Mouse (Mus musculus) midbrain, embryonic 12.5 days (tissue): ENCODE results near the gene Gpc4. TPM values are rescaled to one million over a fixed set of nuclear protein-coding genes. Genes with fewer than 3 reads are reported as not detected.

Experiments
- ATAC-seq: fragments of 200-750 bp; cut with Nextera tagmentation; 2 replicates; pipeline ENCODE4 v1.8.0; 2017; ENCODE audit warnings: low read depth, moderate TSS enrichment, moderate library complexity; ENCODE audit not compliant: low FRiP score
- H3K27ac ChIP-seq: fragments of 300-500 bp; sonication (generic); replicated peaks from 2 replicates; pipeline ENCODE4 v1.5.1; 2016; ENCODE audit warnings: mild to moderate bottlenecking
- H3K27me3 ChIP-seq: fragments of 300-500 bp; sonication (generic); 2 replicates; pipeline ENCODE4 v1.6.1; 2016; ENCODE audit warnings: mild to moderate bottlenecking
- H3K36me3 ChIP-seq: fragments of 300-500 bp; sonication (generic); 2 replicates; pipeline ENCODE4 v1.6.1; 2016
- H3K4me1 ChIP-seq: fragments of 300-500 bp; sonication (generic); 2 replicates; pipeline ENCODE4 v1.6.1; 2016
- H3K4me2 ChIP-seq: fragments of 300-500 bp; sonication (generic); replicated peaks from 2 replicates; pipeline ENCODE4 v1.6.1; 2016; ENCODE audit warnings: mild to moderate bottlenecking, moderate library complexity
- H3K4me3 ChIP-seq: fragments of 300-500 bp; sonication (generic); 2 replicates; pipeline ENCODE4 v1.5.1; 2016; ENCODE audit warnings: mild to moderate bottlenecking
- H3K9ac ChIP-seq: fragments of 300-500 bp; sonication (generic); replicated peaks from 2 replicates; pipeline ENCODE4 v1.6.1; 2016; ENCODE audit warnings: mild to moderate bottlenecking, moderate library complexity
- H3K9me3 ChIP-seq: fragments of 300-500 bp; sonication (generic); 2 replicates; pipeline ENCODE4 v1.6.1; 2016; ENCODE audit warnings: mild to moderate bottlenecking
- WGBS: fragments of 180-500 bp; shearing (Covaris S2); methylation state at CpG from one replicate; pipeline ENCODE4 v1.1.7; 2016; 5-methylcytosine and 5-hydroxymethylcytosine counted together
- polyA plus RNA-seq: library from polyadenylated mRNA; unstranded; fragments of >200 nt; fragmentation: Nextera tagmentation; extraction: Ambion mirVana; gene quantifications from 2 replicates; pipeline ENCODE4 v1.2.1, GENCODE M21; 2016

Gene Gpc4
- polyA plus RNA-seq, 1 experiment from 2014 or later: 25.0 TPM

- H3K9ac ChIP-seq: no peak overlapping the region
- H3K4me3 ChIP-seq: no peak overlapping the region
- H3K27me3 ChIP-seq: no peaks in the 10 kb centered on the region
- no peak overlapping the region for H3K4me2 ChIP-seq
- ATAC-seq: no peak
- no peaks in the 10 kb centered on the region for H3K36me3 ChIP-seq
- no peaks in the 10 kb centered on the region for H3K9me3 ChIP-seq
- WGBS: 82% methylated on average over 7 of the region's 7 CpGs
- no peaks in the 10 kb centered on the region; the same call in 1 of the 2 replicates for H3K4me1 ChIP-seq
- no peak overlapping the region for H3K27ac ChIP-seq
These were observed 20.6 kb downstream of the Gpc4 start for GRCm38 (mm10) chrX:52144491-52144890.

- ATAC-seq: no peak
- Histone ChIP-seq H3K9ac (no peak overlapping the region), H3K27me3 (no peaks in the 10 kb centered on the region), H3K36me3 (no peaks in the 10 kb centered on the region), H3K4me3 (no peak overlapping the region), H3K4me1 (no peaks in the 10 kb centered on the region; the same call in 1 of the 2 replicates), H3K27ac (no peak overlapping the region), H3K9me3 (no peaks in the 10 kb centered on the region), H3K4me2 (no peak overlapping the region)
These were observed 24.7 kb downstream of the Gpc4 start for GRCm38 (mm10) chrX:52140316-52140715.

- Histone ChIP-seq H3K27me3 (no peaks in the 10 kb centered on the region), H3K4me3 (no peak overlapping the region), H3K36me3 (no peaks in the 10 kb centered on the region), H3K4me1 (no peaks in the 10 kb centered on the region; the same call in 1 of the 2 replicates), H3K9me3 (no peaks in the 10 kb centered on the region), H3K4me2 (no peak overlapping the region), H3K27ac (no peak overlapping the region), H3K9ac (no peak overlapping the region)
- 76% methylated on average over 2 of the region's 2 CpGs for WGBS
- no peak for ATAC-seq
These were observed 26.5 kb downstream of the Gpc4 start for GRCm38 (mm10) chrX:52138461-52139075.

GRCm38 (mm10) chrX:52138033-52138432, 27.0 kb downstream of the Gpc4 start:
- Histone ChIP-seq H3K27ac (no peak overlapping the region), H3K4me2 (no peak overlapping the region), H3K27me3 (no peaks in the 10 kb centered on the region), H3K9ac (no peak overlapping the region), H3K4me3 (no peak overlapping the region), H3K36me3 (no peaks in the 10 kb centered on the region), H3K9me3 (no peaks in the 10 kb centered on the region), H3K4me1 (no peaks in the 10 kb centered on the region; the same call in 1 of the 2 replicates)
- 53% methylated on average over 5 of the region's 5 CpGs for WGBS
- no peak for ATAC-seq

GRCm38 (mm10) chrX:52136525-52136924, 28.5 kb downstream of the Gpc4 start:
- H3K36me3 ChIP-seq: no peaks in the 10 kb centered on the region
- H3K27ac ChIP-seq: no peak overlapping the region
- H3K9me3 ChIP-seq: no peaks in the 10 kb centered on the region
- WGBS: 86% methylated on average over 5 of the region's 5 CpGs
- no peaks in the 10 kb centered on the region for H3K27me3 ChIP-seq
- no peak overlapping the region for H3K9ac ChIP-seq
- no peak overlapping the region for H3K4me2 ChIP-seq
- ATAC-seq: no peak
- H3K4me1 ChIP-seq: no peaks in the 10 kb centered on the region
- H3K4me3 ChIP-seq: no peak overlapping the region

GRCm38 (mm10) chrX:52129604-52130003, 35.4 kb downstream of the Gpc4 start:
- H3K36me3 ChIP-seq: no peaks in the 10 kb centered on the region
- H3K9ac ChIP-seq: no peak overlapping the region
- WGBS: 100% methylated on average over 1 of the region's 1 CpGs

GRCm38 (mm10) chrX:52128794-52129193, 36.3 kb downstream of the Gpc4 start:
- ATAC-seq: no peak
- H3K27ac ChIP-seq: no peak overlapping the region
- no peak overlapping the region for H3K9ac ChIP-seq
- H3K4me1 ChIP-seq: no peaks in the 10 kb centered on the region
- no peak overlapping the region for H3K4me3 ChIP-seq
- H3K36me3 ChIP-seq: no peaks in the 10 kb centered on the region
- no peak overlapping the region for H3K4me2 ChIP-seq
- no peaks in the 10 kb centered on the region for H3K9me3 ChIP-seq
- H3K27me3 ChIP-seq: no peaks in the 10 kb centered on the region
- 79% methylated on average over 4 of the region's 4 CpGs for WGBS

More at GRCm38 (mm10) chrX:52129604-52130003, 35.4 kb downstream of the Gpc4 start:
- ATAC-seq: no peak
- H3K4me1 ChIP-seq: no peaks in the 10 kb centered on the region
- no peak overlapping the region for H3K4me2 ChIP-seq
- no peak overlapping the region for H3K4me3 ChIP-seq
- H3K9me3 ChIP-seq: no peaks in the 10 kb centered on the region
- no peak overlapping the region for H3K27ac ChIP-seq
- H3K27me3 ChIP-seq: no peaks in the 10 kb centered on the region

- Histone ChIP-seq H3K4me2 (no peak overlapping the region), H3K9ac (no peak overlapping the region), H3K4me3 (no peak overlapping the region), H3K36me3 (no peaks in the 10 kb centered on the region), H3K27ac (no peak overlapping the region), H3K4me1 (peaks cover 4% of the 10 kb centered on the region; the same call in 1 of the 2 replicates), H3K9me3 (no peaks in the 10 kb centered on the region), H3K27me3 (no peaks in the 10 kb centered on the region)
- no peak for ATAC-seq
- WGBS: 90% methylated on average over 5 of the region's 5 CpGs
These were observed 51.4 kb downstream of the Gpc4 start for GRCm38 (mm10) chrX:52113651-52114050.

- no peaks in the 10 kb centered on the region for H3K27me3 ChIP-seq
- H3K36me3 ChIP-seq: no peaks in the 10 kb centered on the region
- no peak overlapping the region for H3K4me2 ChIP-seq
- H3K9ac ChIP-seq: no peak overlapping the region
- 51% methylated on average over 2 of the region's 2 CpGs for WGBS
- no peak overlapping the region for H3K4me3 ChIP-seq
- H3K9me3 ChIP-seq: no peaks in the 10 kb centered on the region
- no peak for ATAC-seq
- no peak overlapping the region for H3K27ac ChIP-seq
- peaks cover 4% of the 10 kb centered on the region; the same call in 1 of the 2 replicates for H3K4me1 ChIP-seq
These were observed 55.4 kb downstream of the Gpc4 start for GRCm38 (mm10) chrX:52109663-52110062.

- no peak overlapping the region for H3K9ac ChIP-seq
- no peaks in the 10 kb centered on the region for H3K36me3 ChIP-seq
- no peaks in the 10 kb centered on the region for H3K9me3 ChIP-seq
- H3K27me3 ChIP-seq: no peaks in the 10 kb centered on the region
- no peak overlapping the region for H3K4me3 ChIP-seq
- H3K27ac ChIP-seq: no peak overlapping the region
- 50% methylated on average over 1 of the region's 1 CpGs for WGBS
- no peak for ATAC-seq
- H3K4me1 ChIP-seq: peaks cover 4% of the 10 kb centered on the region; the same call in 1 of the 2 replicates
- no peak overlapping the region for H3K4me2 ChIP-seq
These were observed 56.1 kb downstream of the Gpc4 start for GRCm38 (mm10) chrX:52108966-52109365.

- H3K4me3 ChIP-seq: no peak overlapping the region
- H3K4me1 ChIP-seq: no peaks in the 10 kb centered on the region
- no peak overlapping the region for H3K27ac ChIP-seq
- H3K9me3 ChIP-seq: no peaks in the 10 kb centered on the region
- H3K4me2 ChIP-seq: no peak overlapping the region
- no peak overlapping the region for H3K9ac ChIP-seq
- no peaks in the 10 kb centered on the region for H3K36me3 ChIP-seq
- ATAC-seq: no peak
- no peaks in the 10 kb centered on the region for H3K27me3 ChIP-seq
- 83% methylated on average over 1 of the region's 1 CpGs for WGBS
These were observed 61.3 kb downstream of the Gpc4 start for GRCm38 (mm10) chrX:52103771-52104170.

- Histone ChIP-seq H3K9me3 (no peaks in the 10 kb centered on the region), H3K27me3 (no peaks in the 10 kb centered on the region), H3K4me3 (no peak overlapping the region), H3K36me3 (no peaks in the 10 kb centered on the region), H3K4me2 (no peak overlapping the region), H3K9ac (no peak overlapping the region), H3K4me1 (no peaks in the 10 kb centered on the region), H3K27ac (no peak overlapping the region)
- 81% methylated on average over 1 of the region's 1 CpGs for WGBS
- ATAC-seq: no peak
These were observed 63.1 kb downstream of the Gpc4 start for GRCm38 (mm10) chrX:52101940-52102339.

- Histone ChIP-seq H3K4me3 (no peak overlapping the region), H3K4me2 (no peak overlapping the region), H3K27ac (no peak overlapping the region), H3K9ac (no peak overlapping the region), H3K36me3 (no peaks in the 10 kb centered on the region), H3K27me3 (no peaks in the 10 kb centered on the region), H3K9me3 (no peaks in the 10 kb centered on the region), H3K4me1 (no peaks in the 10 kb centered on the region)
- ATAC-seq: no peak
- WGBS: 85% methylated on average over 6 of the region's 6 CpGs
These were observed 63.6 kb downstream of the Gpc4 start for GRCm38 (mm10) chrX:52101445-52101844.
